Mouse (Mus musculus) A20 (cell line): ENCODE measurements around the gene Agl.

Source experiments
- DNase-seq: peaks from one replicate; pipeline ENCODE4 v3.0.0-alpha.2; 2011; ENCODE audit warnings: low read depth, low spot score

Agl gene

GRCm38 (mm10) chr3:116694955-116695665, 112.9 kb downstream of the Agl start:
- no peak for DNase-seq

- DNase-seq, result no peak
Measured at GRCm38 (mm10) chr3:116694312-116694711, 113.7 kb downstream of the Agl start.
